Mouse (Mus musculus): ENCODE results near the gene Adi1. TPM values are rescaled to one million over a fixed set of nuclear protein-coding genes. Genes with fewer than 3 reads are reported as not detected.
A peak's percentile ranks its signal among the peaks of the same experiment; 100 is the strongest.

Adi1 gene
- polyA plus RNA-seq, 1 experiment from 2014 or later, result 97.4 TPM

DNA sequence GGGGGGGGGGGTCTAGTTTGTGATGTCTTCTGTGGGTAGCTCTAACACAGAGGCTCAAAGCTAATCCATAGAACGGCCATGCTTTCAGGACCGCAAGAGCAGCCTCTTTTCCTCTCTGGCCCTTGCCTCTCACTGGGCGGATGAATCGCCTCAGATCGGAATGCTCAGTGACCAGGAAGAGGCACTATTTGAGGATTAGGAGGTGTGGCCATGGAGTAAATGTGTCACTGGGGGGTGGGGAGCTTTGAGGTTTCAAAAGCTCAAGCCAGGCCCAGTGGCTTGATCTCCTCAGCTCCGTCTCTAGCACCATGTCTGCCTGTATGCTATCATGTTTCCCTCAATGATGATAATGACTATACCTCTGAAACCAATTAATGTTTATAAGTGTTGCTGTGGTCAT, 14.0 kb downstream of the Adi1 start:
- no peaks in the 10 kb centered on the region for H3K4me1 ChIP-seq (ENCODE audit: insufficient read depth, low read length)
- H3K27me3 ChIP-seq (ENCODE audit: insufficient read depth, low read length), result no peaks in the 10 kb centered on the region
- no peak overlapping the region for H3K4me2 ChIP-seq (replicated peaks; ENCODE audit: low read depth, low read length)
- H3K4me3 ChIP-seq (ENCODE audit: low read length), result no peak overlapping the region
- 87% methylated on average over 6 of the region's 6 CpGs for WGBS
- H3K27ac ChIP-seq (ENCODE audit: low read length), result no peak overlapping the region
- H3K9ac ChIP-seq (replicated peaks; ENCODE audit: low read length), result no peak overlapping the region
- ATAC-seq (ENCODE audit: low FRiP score, low TSS enrichment), result no peak
- H3K36me3 ChIP-seq (ENCODE audit: insufficient read depth, low read length), result peaks cover 37% of the 10 kb centered on the region
- H3K9me3 ChIP-seq (ENCODE audit: low read length), result no peaks in the 10 kb centered on the region

DNA sequence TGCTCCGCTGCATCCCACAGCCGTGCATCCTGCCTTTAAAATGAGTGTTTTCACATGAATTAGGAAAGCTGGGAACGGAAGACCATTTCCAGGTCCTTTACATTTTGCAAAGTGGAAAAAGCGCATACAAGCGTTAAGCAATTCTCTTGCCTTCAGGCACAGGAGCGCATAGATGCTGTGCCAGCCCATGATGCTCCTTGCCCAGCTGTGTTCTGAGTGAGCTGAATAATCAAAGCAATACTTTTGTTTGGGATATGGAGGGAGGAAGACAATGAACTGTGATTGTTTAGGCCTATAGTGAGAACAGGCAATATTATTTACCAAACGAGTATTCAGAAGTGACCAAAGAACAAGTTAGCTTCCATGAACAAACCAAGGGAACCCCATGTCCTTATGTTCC, 15.7 kb downstream of the Adi1 start:
- Histone ChIP-seq H3K9ac (replicated peaks; ENCODE audit: low read length) (no peak overlapping the region), H3K27me3 (ENCODE audit: insufficient read depth, low read length) (no peaks in the 10 kb centered on the region), H3K9me3 (ENCODE audit: low read length) (no peaks in the 10 kb centered on the region), H3K4me1 (ENCODE audit: insufficient read depth, low read length) (no peaks in the 10 kb centered on the region), H3K27ac (ENCODE audit: low read length) (no peak overlapping the region), H3K36me3 (ENCODE audit: insufficient read depth, low read length) (peaks cover 38% of the 10 kb centered on the region), H3K4me2 (replicated peaks; ENCODE audit: low read depth, low read length) (no peak overlapping the region), H3K4me3 (ENCODE audit: low read length) (no peak overlapping the region)
- ATAC-seq (ENCODE audit: low FRiP score, low TSS enrichment), result no peak
- WGBS, result 92% methylated on average over 7 of the region's 7 CpGs

- Histone ChIP-seq H3K4me2 (replicated peaks; ENCODE audit: low read depth, low read length) (no peak overlapping the region), H3K27ac (ENCODE audit: low read length) (no peak overlapping the region), H3K9ac (replicated peaks; ENCODE audit: low read length) (no peak overlapping the region), H3K4me3 (ENCODE audit: low read length) (no peak overlapping the region), H3K4me1 (ENCODE audit: insufficient read depth, low read length) (0 out of 2 replicates have a peak, but pooled peaks cover 3% of the 10 kb centered on the region), H3K9me3 (ENCODE audit: low read length) (no peaks in the 10 kb centered on the region), H3K27me3 (ENCODE audit: insufficient read depth, low read length) (no peaks in the 10 kb centered on the region), H3K36me3 (ENCODE audit: insufficient read depth, low read length) (peaks cover 31% of the 10 kb centered on the region)
- no peak for ATAC-seq (ENCODE audit: low FRiP score, low TSS enrichment)
- 76% methylated on average over 3 of the region's 3 CpGs for WGBS
Measured at GRCm38 (mm10) chr12:28693738-28694137, 18.7 kb downstream of the Adi1 start.

DNA sequence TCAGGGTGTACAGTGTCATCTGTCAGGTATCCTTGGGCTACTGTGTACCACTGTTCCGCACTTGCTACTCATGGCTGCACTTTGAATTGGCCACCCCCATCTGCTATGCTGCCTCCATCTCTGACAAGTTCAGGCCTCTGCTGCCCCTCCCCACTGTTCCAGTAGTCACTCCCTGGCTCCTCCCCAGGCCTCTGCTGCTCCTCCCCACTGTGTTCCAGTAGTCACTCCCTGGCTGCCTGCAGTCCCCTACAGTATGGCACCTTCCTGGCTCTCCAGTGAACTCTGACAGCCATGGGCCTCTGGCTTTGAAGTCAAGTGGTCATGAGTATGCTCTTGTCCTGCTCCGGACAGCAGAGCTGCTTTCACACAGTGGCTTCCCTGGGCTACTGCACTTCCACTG, 19.2 kb downstream of the Adi1 start:
- Histone ChIP-seq H3K9ac (replicated peaks; ENCODE audit: low read length) (no peak overlapping the region), H3K4me2 (replicated peaks; ENCODE audit: low read depth, low read length) (no peak overlapping the region), H3K9me3 (ENCODE audit: low read length) (no peaks in the 10 kb centered on the region), H3K27me3 (ENCODE audit: insufficient read depth, low read length) (no peaks in the 10 kb centered on the region), H3K27ac (ENCODE audit: low read length) (no peak overlapping the region), H3K4me3 (ENCODE audit: low read length) (no peak overlapping the region), H3K36me3 (ENCODE audit: insufficient read depth, low read length) (peaks cover 26% of the 10 kb centered on the region), H3K4me1 (ENCODE audit: insufficient read depth, low read length) (0 out of 2 replicates have a peak, but pooled peaks cover 3% of the 10 kb centered on the region)
- ATAC-seq (ENCODE audit: low FRiP score, low TSS enrichment), result peak; percentile 16; the same call in 1 of the 2 replicates
- 78% methylated on average over 2 of the region's 2 CpGs for WGBS

DNA sequence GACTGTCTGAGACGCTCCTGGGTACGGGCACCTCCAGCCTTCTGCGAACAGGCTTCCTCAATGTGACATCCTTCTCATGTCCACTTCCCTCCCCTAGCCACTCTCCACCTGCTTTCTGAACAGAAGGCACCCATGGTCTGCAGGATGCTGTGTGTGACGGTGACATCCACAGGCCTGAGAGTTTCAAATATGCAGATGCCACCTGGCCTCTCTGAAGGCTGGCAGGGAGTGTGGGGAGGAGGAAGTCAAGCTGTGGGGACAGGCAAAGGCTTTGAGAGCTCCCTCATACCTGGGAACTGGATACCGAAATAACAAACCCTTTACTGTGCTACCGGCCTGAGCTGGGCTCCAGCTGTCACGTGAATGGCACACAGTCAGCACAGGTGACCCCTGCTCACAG, 19.7 kb downstream of the Adi1 start:
- ATAC-seq (ENCODE audit: low FRiP score, low TSS enrichment), result no peak
- no peak overlapping the region for H3K9ac ChIP-seq (replicated peaks; ENCODE audit: low read length)
- 91% methylated on average over 7 of the region's 7 CpGs for WGBS

GRCm38 (mm10) chr12:28697821-28698595, 23.0 kb downstream of the Adi1 start:
- Histone ChIP-seq H3K4me1 (ENCODE audit: insufficient read depth, low read length) (peaks cover 8% of the 10 kb centered on the region; the same call in 1 of the 2 replicates), H3K27me3 (ENCODE audit: insufficient read depth, low read length) (no peaks in the 10 kb centered on the region), H3K4me3 (ENCODE audit: low read length) (no peak overlapping the region), H3K9ac (replicated peaks; ENCODE audit: low read length) (no peak overlapping the region), H3K36me3 (ENCODE audit: insufficient read depth, low read length) (peaks cover 4% of the 10 kb centered on the region; the same call in 1 of the 2 replicates), H3K4me2 (replicated peaks; ENCODE audit: low read depth, low read length) (no peak overlapping the region), H3K27ac (ENCODE audit: low read length) (no peak overlapping the region), H3K9me3 (ENCODE audit: low read length) (no peaks in the 10 kb centered on the region)
- WGBS, result 71% methylated on average over 14 of the region's 14 CpGs
- no peak for ATAC-seq (ENCODE audit: low FRiP score, low TSS enrichment)

More for the DNA sequence above, 19.7 kb downstream of the Adi1 start:
- H3K27ac ChIP-seq (ENCODE audit: low read length), result no peak overlapping the region
- peaks cover 26% of the 10 kb centered on the region for H3K36me3 ChIP-seq (ENCODE audit: insufficient read depth, low read length)
- H3K9me3 ChIP-seq (ENCODE audit: low read length), result no peaks in the 10 kb centered on the region
- H3K4me3 ChIP-seq (ENCODE audit: low read length), result no peak overlapping the region
- 0 out of 2 replicates have a peak, but pooled peaks cover 3% of the 10 kb centered on the region for H3K4me1 ChIP-seq (ENCODE audit: insufficient read depth, low read length)
- H3K27me3 ChIP-seq (ENCODE audit: insufficient read depth, low read length), result no peaks in the 10 kb centered on the region
- no peak overlapping the region for H3K4me2 ChIP-seq (replicated peaks; ENCODE audit: low read depth, low read length)

- no peak for ATAC-seq (ENCODE audit: low FRiP score, low TSS enrichment)
- Histone ChIP-seq H3K36me3 (ENCODE audit: insufficient read depth, low read length) (peaks cover 4% of the 10 kb centered on the region; the same call in 1 of the 2 replicates), H3K4me3 (ENCODE audit: low read length) (no peak overlapping the region), H3K4me1 (ENCODE audit: insufficient read depth, low read length) (peaks cover 8% of the 10 kb centered on the region; the same call in 1 of the 2 replicates), H3K9me3 (ENCODE audit: low read length) (no peaks in the 10 kb centered on the region), H3K4me2 (replicated peaks; ENCODE audit: low read depth, low read length) (no peak overlapping the region), H3K9ac (replicated peaks; ENCODE audit: low read length) (no peak overlapping the region), H3K27me3 (ENCODE audit: insufficient read depth, low read length) (no peaks in the 10 kb centered on the region), H3K27ac (ENCODE audit: low read length) (no peak overlapping the region)
- 66% methylated on average over 5 of the region's 5 CpGs for WGBS
Measured at GRCm38 (mm10) chr12:28699086-28699485, 24.1 kb downstream of the Adi1 start.

DNA sequence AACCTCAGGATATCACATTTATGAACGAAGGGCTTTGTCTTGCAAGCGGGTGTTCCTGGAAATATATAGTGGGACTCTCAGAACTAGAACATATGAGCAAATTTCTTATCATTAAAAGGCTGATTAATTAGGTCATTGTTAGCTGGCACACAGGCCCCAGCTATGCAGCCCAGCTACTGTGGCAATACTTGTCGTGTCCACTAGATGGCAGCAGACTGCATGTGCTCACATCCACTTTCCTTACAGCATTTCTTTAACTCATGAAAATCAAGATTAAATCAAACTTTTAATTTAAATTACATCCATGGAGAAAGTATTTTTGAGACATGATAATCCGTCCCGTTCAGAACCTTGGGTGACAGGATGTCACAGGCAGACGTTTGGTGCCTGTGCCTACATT, 24.6 kb downstream of the Adi1 start:
- no peak overlapping the region for H3K4me3 ChIP-seq (ENCODE audit: low read length)
- no peak overlapping the region for H3K4me2 ChIP-seq (replicated peaks; ENCODE audit: low read depth, low read length)
- WGBS, result 11% methylated on average over 6 of the region's 6 CpGs
- ATAC-seq (ENCODE audit: low FRiP score, low TSS enrichment), result no peak
- peaks cover 14% of the 10 kb centered on the region for H3K4me1 ChIP-seq (ENCODE audit: insufficient read depth, low read length)
- no peak overlapping the region for H3K9ac ChIP-seq (replicated peaks; ENCODE audit: low read length)
- peaks cover 1% of the 10 kb centered on the region; the same call in 1 of the 2 replicates for H3K36me3 ChIP-seq (ENCODE audit: insufficient read depth, low read length)
- H3K27ac ChIP-seq (ENCODE audit: low read length), result no peak overlapping the region
- H3K27me3 ChIP-seq (ENCODE audit: insufficient read depth, low read length), result no peaks in the 10 kb centered on the region
- no peaks in the 10 kb centered on the region for H3K9me3 ChIP-seq (ENCODE audit: low read length)

DNA sequence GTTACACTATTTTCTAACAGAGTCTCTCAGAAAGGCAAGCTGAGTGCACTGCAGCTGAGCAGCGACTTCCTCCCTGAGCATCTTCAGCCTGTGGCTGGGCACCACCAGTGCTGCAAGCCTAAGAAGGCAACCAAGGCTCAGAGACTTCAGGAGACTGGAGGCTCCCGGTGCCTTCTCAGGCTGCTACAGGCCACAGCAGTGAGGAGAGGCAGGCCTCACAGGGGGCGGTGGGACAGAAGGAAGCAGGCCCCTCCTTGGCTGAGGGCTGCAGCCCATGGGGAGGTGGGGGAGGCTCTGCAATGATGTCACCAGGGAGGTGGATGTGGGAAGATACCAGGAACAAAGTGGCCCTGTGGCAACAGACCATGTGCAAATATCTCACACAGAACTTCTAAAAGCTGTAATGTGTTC, 25.1 kb downstream of the Adi1 start:
- 0 out of 2 replicates have a peak, but pooled peaks have one; percentile 13 for ATAC-seq (ENCODE audit: low FRiP score, low TSS enrichment)
- H3K4me2 ChIP-seq (replicated peaks; ENCODE audit: low read depth, low read length), result no peak overlapping the region
- H3K9ac ChIP-seq (replicated peaks; ENCODE audit: low read length), result no peak overlapping the region
- 42% methylated on average over 3 of the region's 3 CpGs for WGBS
- H3K4me1 ChIP-seq (ENCODE audit: insufficient read depth, low read length), result peaks cover 19% of the 10 kb centered on the region
- 0 out of 2 replicates have a peak overlapping the region, but pooled peaks have one; percentile 22 for H3K27ac ChIP-seq (ENCODE audit: low read length)
- H3K27me3 ChIP-seq (ENCODE audit: insufficient read depth, low read length), result no peaks in the 10 kb centered on the region
- H3K4me3 ChIP-seq (ENCODE audit: low read length), result no peak overlapping the region
- no peaks in the 10 kb centered on the region; the same call in 1 of the 2 replicates for H3K36me3 ChIP-seq (ENCODE audit: insufficient read depth, low read length)
- H3K9me3 ChIP-seq (ENCODE audit: low read length), result no peaks in the 10 kb centered on the region

GRCm38 (mm10) chr12:28700561-28701025, 25.6 kb downstream of the Adi1 start:
- 73% methylated on average over 19 of the region's 19 CpGs for WGBS

More at GRCm38 (mm10) chr12:28700561-28701025, 25.6 kb downstream of the Adi1 start:
- H3K4me1 ChIP-seq (ENCODE audit: insufficient read depth, low read length), result peaks cover 19% of the 10 kb centered on the region
- no peaks in the 10 kb centered on the region for H3K27me3 ChIP-seq (ENCODE audit: insufficient read depth, low read length)
- H3K4me2 ChIP-seq (replicated peaks; ENCODE audit: low read depth, low read length), result no peak overlapping the region
- no peaks in the 10 kb centered on the region for H3K9me3 ChIP-seq (ENCODE audit: low read length)
- ATAC-seq (ENCODE audit: low FRiP score, low TSS enrichment), result no peak
- H3K9ac ChIP-seq (replicated peaks; ENCODE audit: low read length), result no peak overlapping the region
- H3K4me3 ChIP-seq (ENCODE audit: low read length), result no peak overlapping the region
- no peaks in the 10 kb centered on the region; the same call in 1 of the 2 replicates for H3K36me3 ChIP-seq (ENCODE audit: insufficient read depth, low read length)
- H3K27ac ChIP-seq (ENCODE audit: low read length), result no peak overlapping the region
